In genomic region chr11:103361396-103362053, GRCm38 (mm10) we compare ENCODE assay signal across 8 mouse cellular contexts. TPM values are rescaled to one million over a fixed set of nuclear protein-coding genes. Genes with fewer than 3 reads are reported as not detected.
DNase-seq lines count a peak whose midpoint lies in the region; ATAC-seq and TF ChIP-seq lines count a peak whose summit lies in the region.

No protein-coding gene starts in this region.

- 5% methylated on average over 25 of the region's 25 CpGs for WGBS in hindbrain, embryonic 16.5 days
- 8% methylated on average over 25 of the region's 25 CpGs for WGBS in liver, embryonic 16.5 days (ENCODE audit: insufficient replicate concordance)
- WGBS in neural tube, embryonic 15.5 days = 4% methylated on average over 25 of the region's 25 CpGs

- H3K27me3 ChIP-seq in hindbrain, embryonic 16.5 days (replicated peaks; ENCODE audit: control insufficient read depth, insufficient read depth, low read length) = peaks cover 59% of the 10 kb centered on the region
- H3K27me3 ChIP-seq in liver, embryonic 16.5 days (ENCODE audit: control insufficient read depth, insufficient read depth, low read depth, low read length) = peaks cover 52% of the 10 kb centered on the region
- peaks cover 95% of the 10 kb centered on the region for H3K27me3 ChIP-seq in neural tube, embryonic 15.5 days (replicated peaks)

- H3K9ac ChIP-seq in hindbrain, embryonic 16.5 days (ENCODE audit: low read depth, low read length) = no peak overlapping the region
- no peak overlapping the region for H3K9ac ChIP-seq in liver, embryonic 16.5 days (ENCODE audit: low read depth, low read length)
- no peak overlapping the region for H3K9ac ChIP-seq in neural tube, embryonic 15.5 days (replicated peaks)

- DNase-seq in CD4-positive, CD25-positive, alpha-beta regulatory T cell, adult 2 months (ENCODE audit: low read depth, low spot score) = peak; percentile 70
- no peak for DNase-seq in MN1 (ENCODE audit: low spot score)
- no peak for DNase-seq in right cerebral cortex, postnatal 14 days

- H3K4me2 ChIP-seq in hindbrain, embryonic 16.5 days (ENCODE audit: low read length) = peak overlapping the region; percentile 19
- peak overlapping the region; percentile 70 for H3K4me2 ChIP-seq in liver, embryonic 16.5 days (ENCODE audit: low read depth, low read length)
- peak overlapping the region; percentile 64 for H3K4me2 ChIP-seq in neural tube, embryonic 15.5 days

- no peaks in the 10 kb centered on the region for H3K9me3 ChIP-seq in hindbrain, embryonic 16.5 days (ENCODE audit: control insufficient read depth, low read length)
- no peaks in the 10 kb centered on the region for H3K9me3 ChIP-seq in liver, embryonic 16.5 days (replicated peaks; ENCODE audit: control insufficient read depth, low read length)
- H3K9me3 ChIP-seq in neural tube, embryonic 15.5 days (replicated peaks) = no peaks in the 10 kb centered on the region

- no peak for TF ChIP-seq CTCF in bone marrow macrophage, adult 2 months (IDR thresholded peaks at IDR 0.05; ENCODE audit: low read depth, low read length)

- peak overlapping the region; percentile 31 for H3K27ac ChIP-seq in bone marrow macrophage, adult 2 months (ENCODE audit: insufficient read depth, low read depth, low read length)
- no peak overlapping the region for H3K27ac ChIP-seq in hindbrain, embryonic 16.5 days (ENCODE audit: low read depth, low read length)
- no peak overlapping the region for H3K27ac ChIP-seq in liver, embryonic 16.5 days (ENCODE audit: low read length)
- H3K27ac ChIP-seq in neural tube, embryonic 15.5 days (replicated peaks) = no peak overlapping the region

- no peaks in the 10 kb centered on the region for H3K36me3 ChIP-seq in hindbrain, embryonic 16.5 days (ENCODE audit: control insufficient read depth, insufficient read depth, low read length)
- H3K36me3 ChIP-seq in liver, embryonic 16.5 days (ENCODE audit: control insufficient read depth, insufficient read depth) = no peaks in the 10 kb centered on the region
- H3K36me3 ChIP-seq in neural tube, embryonic 15.5 days = peaks cover 1% of the 10 kb centered on the region

- no peak for ATAC-seq in CD4-positive, CD25-positive, alpha-beta regulatory T cell, adult 4 months
- ATAC-seq in hindbrain, embryonic 16.5 days = no peak
- ATAC-seq in liver, embryonic 16.5 days (ENCODE audit: low read depth) = no peak
- no peak for ATAC-seq in neural tube, embryonic 15.5 days (ENCODE audit: low FRiP score)

- TF ChIP-seq POLR2A in bone marrow macrophage, adult 2 months (IDR thresholded peaks at IDR 0.05; ENCODE audit: borderline replicate concordance, low read depth, low read length) = no peak

- peaks cover 30% of the 10 kb centered on the region for H3K4me1 ChIP-seq in bone marrow macrophage, adult 2 months (ENCODE audit: control insufficient read depth, insufficient read depth, low read length)
- H3K4me1 ChIP-seq in hindbrain, embryonic 16.5 days (ENCODE audit: control insufficient read depth, insufficient read depth, low read depth, low read length) = peaks cover 28% of the 10 kb centered on the region
- H3K4me1 ChIP-seq in liver, embryonic 16.5 days (ENCODE audit: control insufficient read depth, low read depth, low read length) = peaks cover 18% of the 10 kb centered on the region
- peaks cover 52% of the 10 kb centered on the region for H3K4me1 ChIP-seq in neural tube, embryonic 15.5 days

- peak overlapping the region; percentile 74 for H3K4me3 ChIP-seq in bone marrow macrophage, adult 2 months (ENCODE audit: insufficient read depth, low read length)
- peak overlapping the region; percentile 40; the same call in 1 of the 2 replicates for H3K4me3 ChIP-seq in hindbrain, embryonic 16.5 days (ENCODE audit: low read length)
- H3K4me3 ChIP-seq in liver, embryonic 16.5 days (ENCODE audit: low read depth, low read length) = peak overlapping the region; percentile 49
- H3K4me3 ChIP-seq in neural tube, embryonic 15.5 days (replicated peaks) = peak overlapping the region; percentile 47

RNA-seq across cellular contexts. Expression of gene Arhgap27, which starts 2.0 kb away (rescaled TPM):
- polyA plus RNA-seq in CD4-positive, CD25-positive, alpha-beta regulatory T cell, adult 4 months (2017; shearing (Covaris generic)) = 10 to 100 TPM; 21.4 to 36.6 TPM
- polyA plus RNA-seq in bone marrow macrophage, adult 2 months (2012; ENCODE audit: insufficient read depth, insufficient read length, missing spikeins) = 23.8 and 24.6 TPM in 2 replicates
- polyA plus RNA-seq in hindbrain, embryonic 16.5 days (2015; fragmentation: Nextera tagmentation; extraction: Ambion mirVana) = 4.8 and 5.6 TPM in 2 replicates
- 2.2 and 3.8 TPM in 2 replicates for polyA plus RNA-seq in liver, embryonic 16.5 days (2015; fragmentation: Nextera tagmentation; extraction: Ambion mirVana)
- polyA plus RNA-seq in neural tube, embryonic 15.5 days (2015; fragmentation: Nextera tagmentation; extraction: Ambion mirVana) = 6.3 and 8.3 TPM in 2 replicates

RNA-seq across cellular contexts. Expression of gene Plekhm1, which starts 51.0 kb away (rescaled TPM):
- 10 to 100 TPM in 1 of 2 experiments, 1 to 10 TPM in 1; 7.0 to 15.2 TPM for polyA plus RNA-seq in CD4-positive, CD25-positive, alpha-beta regulatory T cell, adult 4 months (2017; shearing (Covaris generic))
- polyA plus RNA-seq in bone marrow macrophage, adult 2 months (2012; ENCODE audit: insufficient read depth, insufficient read length, missing spikeins) = 65.5 and 75.0 TPM in 2 replicates
- 7.2 and 9.6 TPM in 2 replicates for polyA plus RNA-seq in hindbrain, embryonic 16.5 days (2015; fragmentation: Nextera tagmentation; extraction: Ambion mirVana)
- polyA plus RNA-seq in liver, embryonic 16.5 days (2015; fragmentation: Nextera tagmentation; extraction: Ambion mirVana) = 3.8 and 4.1 TPM in 2 replicates
- 8.2 and 8.9 TPM in 2 replicates for polyA plus RNA-seq in neural tube, embryonic 15.5 days (2015; fragmentation: Nextera tagmentation; extraction: Ambion mirVana)

Comparison
In these comparisons a context has a peak if more than half of its experiments do, and no peak if none do; other contexts are left out.
1. H3K4me2 ChIP-seq: peak in every context shown above with its lines; median percentile 70 in liver, embryonic 16.5 days; 64 in neural tube, embryonic 15.5 days; 19 in hindbrain, embryonic 16.5 days.